Mouse (Mus musculus) liver, adult 2 months (tissue): ENCODE results near the gene U2surp.

Experiments
- CTCF ChIP-seq: fragments of 200-500 bp; IDR thresholded peaks from 2 replicates; pipeline ENCODE4 v1.5.1; 2011; ENCODE audit warnings: low read depth, low read length, control low read depth
- POLR2A ChIP-seq: fragments of 200-500 bp; IDR thresholded peaks from 2 replicates; pipeline ENCODE4 v1.6.1; 2011; ENCODE audit warnings: low read length, control low read depth; ENCODE audit not compliant: insufficient read depth; ENCODE audit errors: extremely low read depth

GRCm38 (mm10) chr9:95546679-95547078 lies 34.9 kb upstream of the U2surp start:
- TF ChIP-seq CTCF: no peak
- TF ChIP-seq POLR2A: no peak
